Mouse (Mus musculus): ENCODE results near the gene Zfand3. TPM values are rescaled to one million over a fixed set of nuclear protein-coding genes. Genes with fewer than 3 reads are reported as not detected.

Zfand3 gene
- polyA plus RNA-seq, 1 experiment: not detected

GRCm38 (mm10) chr17:30032796-30033195, 28.3 kb downstream of the Zfand3 start:
- H3K4me1 ChIP-seq (ENCODE audit: control insufficient read depth, insufficient read depth, low read length): peaks cover 5% of the 10 kb centered on the region
- TF ChIP-seq POLR2A (IDR thresholded peaks at IDR 0.05; ENCODE audit: insufficient read depth, low read depth, low read length) (no peak), CTCF (IDR thresholded peaks at IDR 0.05; ENCODE audit: insufficient read depth, low read depth, low read length) (no peak)
- H3K4me3 ChIP-seq (ENCODE audit: insufficient read depth, low read depth, low read length): no peak overlapping the region
- WGBS: 95% methylated on average over 4 of the region's 4 CpGs
- no peak overlapping the region for H3K27ac ChIP-seq (ENCODE audit: insufficient read depth, low read depth, low read length)

GRCm38 (mm10) chr17:30033991-30034390, 29.5 kb downstream of the Zfand3 start:
- Histone ChIP-seq H3K4me1 (ENCODE audit: control insufficient read depth, insufficient read depth, low read length) (peaks cover 7% of the 10 kb centered on the region), H3K4me3 (ENCODE audit: insufficient read depth, low read depth, low read length) (no peak overlapping the region), H3K27ac (ENCODE audit: insufficient read depth, low read depth, low read length) (no peak overlapping the region)
- 70% methylated on average over 4 of the region's 4 CpGs for WGBS
- TF ChIP-seq POLR2A (IDR thresholded peaks at IDR 0.05; ENCODE audit: insufficient read depth, low read depth, low read length) (no peak), CTCF (IDR thresholded peaks at IDR 0.05; ENCODE audit: insufficient read depth, low read depth, low read length) (no peak)

- Histone ChIP-seq H3K27ac (ENCODE audit: insufficient read depth, low read depth, low read length) (no peak overlapping the region), H3K4me3 (ENCODE audit: insufficient read depth, low read depth, low read length) (no peak overlapping the region), H3K4me1 (ENCODE audit: control insufficient read depth, insufficient read depth, low read length) (peaks cover 8% of the 10 kb centered on the region)
- WGBS: 70% methylated on average over 4 of the region's 4 CpGs
- TF ChIP-seq POLR2A (IDR thresholded peaks at IDR 0.05; ENCODE audit: insufficient read depth, low read depth, low read length) (no peak), CTCF (IDR thresholded peaks at IDR 0.05; ENCODE audit: insufficient read depth, low read depth, low read length) (no peak)
These were observed 30.9 kb downstream of the Zfand3 start for GRCm38 (mm10) chr17:30035216-30036005.

- no peak overlapping the region for H3K4me3 ChIP-seq (ENCODE audit: insufficient read depth, low read depth, low read length)
- TF ChIP-seq CTCF (IDR thresholded peaks at IDR 0.05; ENCODE audit: insufficient read depth, low read depth, low read length): no peak
- no peak for TF ChIP-seq POLR2A (IDR thresholded peaks at IDR 0.05; ENCODE audit: insufficient read depth, low read depth, low read length)
- no peak overlapping the region for H3K27ac ChIP-seq (ENCODE audit: insufficient read depth, low read depth, low read length)
- peaks cover 3% of the 10 kb centered on the region; the same call in 1 of the 2 replicates for H3K4me1 ChIP-seq (ENCODE audit: control insufficient read depth, insufficient read depth, low read length)
- WGBS: 85% methylated on average over 7 of the region's 7 CpGs
These were observed 38.8 kb downstream of the Zfand3 start for GRCm38 (mm10) chr17:30043163-30043822.

- H3K27ac ChIP-seq (ENCODE audit: insufficient read depth, low read depth, low read length): no peak overlapping the region
- TF ChIP-seq CTCF (IDR thresholded peaks at IDR 0.05; ENCODE audit: insufficient read depth, low read depth, low read length): no peak
- no peak for TF ChIP-seq POLR2A (IDR thresholded peaks at IDR 0.05; ENCODE audit: insufficient read depth, low read depth, low read length)
- 76% methylated on average over 2 of the region's 2 CpGs for WGBS
- no peak overlapping the region for H3K4me3 ChIP-seq (ENCODE audit: insufficient read depth, low read depth, low read length)
- no peaks in the 10 kb centered on the region for H3K4me1 ChIP-seq (ENCODE audit: control insufficient read depth, insufficient read depth, low read length)
These were observed 40.6 kb downstream of the Zfand3 start for GRCm38 (mm10) chr17:30045181-30045580.

- WGBS: 93% methylated on average over 5 of the region's 5 CpGs
- Histone ChIP-seq H3K4me1 (ENCODE audit: control insufficient read depth, insufficient read depth, low read length) (no peaks in the 10 kb centered on the region), H3K4me3 (ENCODE audit: insufficient read depth, low read depth, low read length) (no peak overlapping the region), H3K27ac (ENCODE audit: insufficient read depth, low read depth, low read length) (no peak overlapping the region)
- TF ChIP-seq CTCF (IDR thresholded peaks at IDR 0.05; ENCODE audit: insufficient read depth, low read depth, low read length) (no peak), POLR2A (IDR thresholded peaks at IDR 0.05; ENCODE audit: insufficient read depth, low read depth, low read length) (no peak)
These were observed 42.1 kb downstream of the Zfand3 start for GRCm38 (mm10) chr17:30046654-30047053.

GRCm38 (mm10) chr17:30051523-30052346, 47.2 kb downstream of the Zfand3 start:
- H3K4me3 ChIP-seq (ENCODE audit: insufficient read depth, low read depth, low read length): no peak overlapping the region
- WGBS: 83% methylated on average over 5 of the region's 5 CpGs
- no peak overlapping the region for H3K27ac ChIP-seq (ENCODE audit: insufficient read depth, low read depth, low read length)
- peaks cover 5% of the 10 kb centered on the region; the same call in 1 of the 2 replicates for H3K4me1 ChIP-seq (ENCODE audit: control insufficient read depth, insufficient read depth, low read length)
- TF ChIP-seq POLR2A (IDR thresholded peaks at IDR 0.05; ENCODE audit: insufficient read depth, low read depth, low read length) (no peak), CTCF (IDR thresholded peaks at IDR 0.05; ENCODE audit: insufficient read depth, low read depth, low read length) (no peak)

- Histone ChIP-seq H3K27ac (ENCODE audit: insufficient read depth, low read depth, low read length) (no peak overlapping the region), H3K4me3 (ENCODE audit: insufficient read depth, low read depth, low read length) (no peak overlapping the region), H3K4me1 (ENCODE audit: control insufficient read depth, insufficient read depth, low read length) (peaks cover 5% of the 10 kb centered on the region; the same call in 1 of the 2 replicates)
- TF ChIP-seq POLR2A (IDR thresholded peaks at IDR 0.05; ENCODE audit: insufficient read depth, low read depth, low read length): no peak
- 49% methylated on average over 5 of the region's 5 CpGs for WGBS
These were observed 47.8 kb downstream of the Zfand3 start for GRCm38 (mm10) chr17:30052347-30052742.

All from olfactory bulb, adult 2 months (tissue).